Mouse (Mus musculus) heart, adult 2 months (tissue): ENCODE measurements around the gene Rnpep.

Source experiments
- CTCF ChIP-seq: fragments of 200-600 bp; IDR thresholded peaks from 2 replicates; pipeline ENCODE4 v1.8.1; 2022; ENCODE audit warnings: antibody characterized with exemption, mild to moderate bottlenecking, moderate library complexity
- EP300 ChIP-seq: fragments of 200-500 bp; IDR thresholded peaks from 2 replicates; pipeline ENCODE4 v1.6.1; 2011; ENCODE audit warnings: low read depth, low read length, control low read depth; ENCODE audit not compliant: insufficient read depth
- POLR2A ChIP-seq: fragments of 200-500 bp; IDR thresholded peaks from 2 replicates; pipeline ENCODE4 v1.6.1; 2011; ENCODE audit warnings: mild to moderate bottlenecking, low read depth, low read length, control low read depth; ENCODE audit not compliant: insufficient read depth

DNA sequence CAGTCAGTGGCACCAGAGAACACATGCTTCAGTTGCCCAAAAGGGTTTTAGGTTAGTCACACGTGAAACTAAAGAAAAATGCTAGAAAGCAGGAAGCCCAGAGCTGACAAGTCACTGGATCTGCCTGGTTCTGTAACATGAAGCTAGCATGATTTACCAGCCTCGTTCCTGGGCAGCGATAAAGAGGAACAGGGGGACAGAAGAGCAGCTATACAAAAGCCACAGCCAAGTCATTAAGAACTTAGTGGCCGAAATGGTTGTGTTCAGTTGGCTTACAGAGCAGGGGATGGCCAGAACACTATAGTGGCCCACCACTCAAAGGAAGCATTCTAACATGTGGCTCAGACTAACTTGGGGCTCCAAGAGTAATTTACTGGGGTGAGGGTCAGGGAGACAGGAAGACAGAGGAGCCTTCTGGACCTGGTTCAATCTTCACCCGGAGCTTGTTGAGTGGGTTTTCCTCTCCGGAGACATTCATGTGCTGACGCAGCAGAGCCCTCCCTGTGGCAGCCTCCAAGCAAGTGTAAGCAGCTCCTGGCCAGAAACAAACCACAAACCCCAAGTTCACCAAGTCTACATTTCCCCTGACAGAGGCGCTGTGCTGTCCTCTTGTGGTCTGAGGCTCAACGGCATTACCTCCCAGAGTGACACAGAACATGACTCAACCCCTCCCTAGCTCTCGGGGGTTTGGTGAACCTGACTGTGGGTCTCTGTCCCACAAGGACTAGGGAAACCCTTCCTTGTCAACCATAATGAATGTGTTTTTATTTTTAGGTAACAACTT, 16.0 kb downstream of the Rnpep start:
- TF ChIP-seq POLR2A: no peak
- no peak for TF ChIP-seq CTCF
- TF ChIP-seq EP300: no peak
